Mouse (Mus musculus) cortical plate, adult 2 months (tissue): ENCODE data around the gene Smim14. TPM values are rescaled to one million over a fixed set of nuclear protein-coding genes. Genes with fewer than 3 reads are reported as not detected.
A peak's percentile ranks its signal among the peaks of the same experiment; 100 is the strongest.

ENCODE experiments used
- H3K27ac ChIP-seq: fragments of 200-500 bp; 2 replicates; pipeline ENCODE4 v1.5.1; 2012; ENCODE audit warnings: low read length, control low read depth, inconsistent platforms; ENCODE audit not compliant: insufficient read depth
- H3K4me1 ChIP-seq: fragments of 200-500 bp; 2 replicates; pipeline ENCODE4 v1.6.1; 2011; ENCODE audit warnings: low read length; ENCODE audit not compliant: control insufficient read depth, insufficient read depth
- H3K4me3 ChIP-seq: fragments of 200-500 bp; 2 replicates; pipeline ENCODE4 v1.5.1; 2011; ENCODE audit warnings: mild to moderate bottlenecking, low read length, control low read depth; ENCODE audit not compliant: insufficient read depth
- CTCF ChIP-seq: fragments of 200-500 bp; IDR thresholded peaks from 2 replicates; pipeline ENCODE4 v1.5.1; 2011; ENCODE audit warnings: mild to moderate bottlenecking, control low read depth, low read length; ENCODE audit not compliant: insufficient read depth; ENCODE audit errors: extremely low read depth
- POLR2A ChIP-seq: fragments of 200-500 bp; IDR thresholded peaks from 2 replicates; pipeline ENCODE4 v1.6.1; 2011; ENCODE audit warnings: mild to moderate bottlenecking, low read length, control low read depth; ENCODE audit not compliant: insufficient read depth; ENCODE audit errors: extremely low read depth
- polyA plus RNA-seq: library from polyadenylated mRNA; depleted of rRNA; stranded (reverse); fragments of >200 nt; gene quantifications from 2 replicates; pipeline ENCODE4 v1.2.3, GENCODE M21; 2012

Gene Smim14
- polyA plus RNA-seq, 1 experiment = 154 TPM

DNA sequence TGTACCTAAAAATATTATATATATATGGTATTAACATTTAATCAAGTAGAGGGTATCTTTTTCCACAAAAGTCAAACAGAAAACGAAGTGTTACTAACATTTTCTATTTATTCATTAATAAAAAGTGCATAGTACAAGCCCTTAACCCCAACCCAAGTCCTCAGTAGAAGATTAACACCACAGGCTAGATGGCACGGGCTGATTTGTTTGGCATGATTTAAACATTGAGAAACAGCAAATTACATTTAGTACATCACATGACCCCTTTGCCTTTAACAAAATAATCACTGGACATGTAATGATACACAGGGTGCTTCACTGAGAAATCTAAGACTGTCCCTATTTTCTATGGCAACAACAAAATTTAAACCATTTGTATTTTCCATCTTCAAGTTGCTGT is 90.2 kb downstream of the Smim14 start:
- no peak overlapping the region for H3K4me3 ChIP-seq
- H3K27ac ChIP-seq = no peak overlapping the region
- TF ChIP-seq CTCF (no peak), POLR2A (no peak)
- no peaks in the 10 kb centered on the region for H3K4me1 ChIP-seq

DNA sequence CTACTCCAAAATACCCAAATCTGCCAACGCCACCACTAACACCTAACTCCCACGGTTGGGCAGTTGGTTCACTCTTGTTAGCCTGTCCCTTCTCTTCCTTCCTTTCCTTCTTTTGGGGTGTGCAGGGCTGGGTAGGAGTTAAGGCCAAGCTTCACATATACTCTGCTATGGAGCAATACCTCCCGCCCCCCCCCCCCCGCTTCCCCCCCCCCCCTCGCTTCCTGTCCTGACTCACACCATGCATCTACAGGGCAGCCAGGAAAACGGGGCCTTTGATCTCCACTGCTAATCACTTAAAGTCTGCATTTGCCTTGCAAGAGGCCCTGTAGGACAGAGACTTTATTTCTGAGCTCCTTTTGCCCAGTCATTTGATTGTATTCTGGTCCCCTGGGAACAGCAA is 92.0 kb downstream of the Smim14 start:
- no peak overlapping the region for H3K4me3 ChIP-seq
- no peak for TF ChIP-seq CTCF
- TF ChIP-seq POLR2A = no peak
- no peak overlapping the region for H3K27ac ChIP-seq
- no peaks in the 10 kb centered on the region for H3K4me1 ChIP-seq

DNA sequence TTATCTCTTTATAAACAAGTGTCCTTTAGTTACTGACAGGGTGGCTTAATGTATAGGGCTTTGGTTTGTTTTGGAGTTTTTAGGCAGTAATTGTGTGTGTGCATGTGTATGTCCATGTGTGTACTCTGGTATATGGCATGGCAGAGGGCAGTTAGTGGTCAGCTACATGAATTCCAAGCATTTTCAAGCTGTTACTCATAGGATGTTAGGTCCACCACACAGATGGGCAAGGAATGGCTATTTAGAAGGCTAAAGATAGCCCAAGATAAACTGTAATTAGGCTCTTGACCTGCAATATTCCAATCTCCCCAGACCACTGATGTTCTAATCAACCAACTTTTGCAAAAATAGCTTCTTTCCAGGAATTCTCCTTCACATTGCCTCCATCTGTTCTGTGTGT is 98.9 kb downstream of the Smim14 start:
- no peak overlapping the region for H3K4me3 ChIP-seq
- no peaks in the 10 kb centered on the region; the same call in 1 of the 2 replicates for H3K4me1 ChIP-seq
- TF ChIP-seq POLR2A (no peak), CTCF (no peak)
- no peak overlapping the region for H3K27ac ChIP-seq

DNA sequence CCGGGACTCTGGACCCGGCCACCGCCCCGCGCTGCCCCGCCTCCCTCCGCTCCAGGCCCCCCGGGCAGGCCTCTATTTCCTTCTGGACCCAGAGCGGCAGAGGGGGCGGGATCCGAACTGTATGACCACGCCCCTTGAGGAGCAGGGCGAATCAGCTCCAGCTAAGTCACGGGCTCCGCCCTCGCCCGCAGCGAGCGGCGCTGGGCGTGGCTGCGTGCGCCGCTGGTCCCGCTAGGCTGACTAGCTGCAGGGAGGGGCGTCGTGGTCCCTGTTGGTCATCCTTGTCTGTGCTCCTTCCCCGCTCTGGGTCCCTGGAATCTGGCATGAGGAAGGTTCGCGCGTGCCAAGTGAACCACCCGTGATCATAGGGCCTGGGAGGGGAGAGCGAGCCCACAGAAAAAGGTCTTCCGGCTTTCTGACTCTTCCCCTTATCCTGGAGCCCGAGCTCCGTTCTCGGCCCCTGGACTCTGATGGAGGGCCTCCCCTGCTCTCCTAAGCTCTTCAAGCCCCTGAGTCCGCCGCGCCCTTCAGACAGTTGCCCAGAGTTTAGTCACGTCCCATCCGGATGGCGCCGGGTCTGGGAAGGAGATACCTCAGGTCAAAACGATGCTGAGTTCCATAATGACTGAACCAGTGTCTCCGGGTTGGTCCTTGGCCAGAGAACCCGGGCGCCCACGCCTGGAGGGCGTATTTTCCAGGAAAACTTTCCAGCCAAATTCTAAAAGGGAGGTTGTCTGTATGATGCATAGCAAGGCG is 101.0 kb downstream of the Smim14 start, which contains the start of gene Ugdh:
Ugdh (minus strand) TSS at position 144 of the 756 bp plus-strand sequence.
- Histone ChIP-seq H3K4me1 (no peaks in the 10 kb centered on the region; the same call in 1 of the 2 replicates), H3K27ac (peak within 1 kb of the TSS; percentile 67), H3K4me3 (peak within 1 kb of the TSS; percentile 64)
- TF ChIP-seq CTCF (no peak), POLR2A (peak; percentile 95)

DNA sequence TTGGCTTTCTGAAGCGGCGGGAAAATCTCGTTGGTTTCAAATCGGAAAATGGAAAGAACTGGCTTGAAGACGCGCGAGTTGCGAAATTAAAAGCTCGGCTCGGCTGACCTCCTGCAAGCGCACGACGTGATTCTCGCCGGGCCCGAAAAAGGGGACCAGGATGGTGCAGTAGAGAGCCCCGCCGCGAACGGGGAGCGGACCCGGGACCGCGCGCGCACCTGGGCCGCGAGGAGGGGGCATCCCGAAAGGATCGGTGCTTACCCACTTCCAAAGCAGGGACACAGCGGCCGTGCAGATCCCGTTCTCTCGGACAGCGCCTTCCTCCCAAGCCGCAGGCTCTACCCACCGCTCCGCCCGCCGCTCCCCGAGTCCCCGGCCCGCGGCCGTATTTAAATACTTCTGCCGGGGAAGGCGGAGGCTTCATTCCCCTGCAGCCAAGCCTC is 101.6 kb downstream of the Smim14 start:
- Histone ChIP-seq H3K4me3 (peak overlapping the region; percentile 64), H3K4me1 (no peaks in the 10 kb centered on the region; the same call in 1 of the 2 replicates), H3K27ac (no peak overlapping the region; the same call in 1 of the 2 replicates)
- TF ChIP-seq POLR2A (no peak), CTCF (no peak)

DNA sequence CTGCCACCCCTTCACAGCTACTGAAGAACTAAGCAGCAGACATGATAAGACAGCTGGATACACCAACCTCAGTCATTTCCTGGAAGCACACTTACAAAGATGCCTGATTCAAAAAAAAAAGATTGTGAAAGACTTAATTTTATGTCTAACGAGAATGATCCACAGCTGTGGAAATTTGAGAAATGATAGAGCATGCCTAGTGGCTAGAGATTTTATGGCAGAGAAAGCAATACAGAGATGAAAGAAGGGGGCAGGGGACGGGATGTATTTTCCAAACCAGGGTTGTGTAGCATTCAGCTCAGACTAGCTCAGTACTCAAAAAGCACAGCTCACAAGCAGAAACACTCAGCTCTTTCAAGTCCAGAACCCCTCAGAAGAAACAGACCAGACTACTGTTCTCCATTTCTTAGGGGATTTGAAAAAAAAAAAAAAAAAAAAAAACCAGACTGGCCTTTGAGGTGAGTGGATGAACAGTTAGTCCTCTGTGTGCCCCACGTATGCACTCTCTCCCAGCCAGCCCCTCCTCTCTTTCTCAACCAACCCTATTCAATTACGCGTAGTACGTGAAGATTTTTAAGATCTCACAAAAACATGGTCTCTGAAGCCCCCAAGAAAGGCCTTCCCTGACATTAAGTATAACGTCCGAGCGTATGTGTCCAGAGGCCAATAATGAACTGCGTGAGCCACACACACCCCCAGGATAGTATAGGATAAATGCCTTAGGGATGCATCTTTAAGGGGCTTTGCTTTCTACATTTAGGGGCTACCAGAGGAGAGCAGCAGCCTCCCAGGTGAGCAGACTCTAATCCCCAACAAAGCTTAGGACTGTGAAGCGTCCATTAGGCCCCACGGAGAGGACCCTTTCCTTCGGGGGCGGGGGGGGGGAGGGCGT is 102.3 kb downstream of the Smim14 start:
- Histone ChIP-seq H3K27ac (peak overlapping the region; percentile 35; the same call in 1 of the 2 replicates), H3K4me1 (no peaks in the 10 kb centered on the region; the same call in 1 of the 2 replicates), H3K4me3 (peak overlapping the region; percentile 64)
- TF ChIP-seq POLR2A = no peak
- no peak for TF ChIP-seq CTCF

DNA sequence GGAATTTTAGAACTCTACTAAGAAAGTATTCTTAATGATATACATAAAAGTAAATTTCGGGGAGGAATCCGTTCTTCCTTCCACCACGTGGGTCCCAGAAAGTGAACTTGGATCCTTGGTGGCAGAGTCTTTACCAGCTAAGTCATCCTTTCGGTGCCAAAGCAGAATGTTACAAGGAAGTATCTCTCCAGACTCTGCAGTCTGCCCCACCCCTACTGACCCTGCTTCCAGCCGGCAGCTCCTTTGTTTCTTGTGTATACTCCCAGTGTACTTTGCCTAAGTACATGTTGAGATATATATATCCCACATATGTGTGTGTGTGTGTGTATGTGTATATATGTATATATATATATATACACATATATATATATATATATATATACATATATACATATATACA is 107.5 kb downstream of the Smim14 start:
- Histone ChIP-seq H3K4me3 (no peak overlapping the region), H3K27ac (no peak overlapping the region), H3K4me1 (no peaks in the 10 kb centered on the region; the same call in 1 of the 2 replicates)
- no peak for TF ChIP-seq POLR2A
- TF ChIP-seq CTCF = no peak

DNA sequence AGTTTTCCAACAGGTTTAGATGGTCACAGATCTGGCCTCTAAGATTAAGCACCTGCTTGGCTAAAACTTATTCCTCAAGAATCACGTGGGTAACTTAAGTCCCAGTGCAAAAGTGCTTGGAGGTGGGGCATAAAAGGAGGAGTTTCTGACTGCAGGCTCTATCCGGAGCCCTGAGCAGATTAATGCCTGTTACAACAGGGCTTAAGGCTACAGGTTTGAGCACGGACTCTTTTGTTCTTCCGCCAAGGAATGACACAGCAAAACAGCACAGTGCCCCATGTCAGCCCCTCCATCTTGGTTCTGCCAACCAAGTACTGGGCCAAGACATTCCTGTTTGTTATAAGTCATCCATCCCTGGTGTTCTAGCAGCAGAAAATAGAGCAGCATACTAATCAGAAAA is 108.7 kb downstream of the Smim14 start:
- H3K4me3 ChIP-seq = no peak overlapping the region
- TF ChIP-seq POLR2A (no peak), CTCF (no peak)
- H3K4me1 ChIP-seq = no peaks in the 10 kb centered on the region
- H3K27ac ChIP-seq = no peak overlapping the region

DNA sequence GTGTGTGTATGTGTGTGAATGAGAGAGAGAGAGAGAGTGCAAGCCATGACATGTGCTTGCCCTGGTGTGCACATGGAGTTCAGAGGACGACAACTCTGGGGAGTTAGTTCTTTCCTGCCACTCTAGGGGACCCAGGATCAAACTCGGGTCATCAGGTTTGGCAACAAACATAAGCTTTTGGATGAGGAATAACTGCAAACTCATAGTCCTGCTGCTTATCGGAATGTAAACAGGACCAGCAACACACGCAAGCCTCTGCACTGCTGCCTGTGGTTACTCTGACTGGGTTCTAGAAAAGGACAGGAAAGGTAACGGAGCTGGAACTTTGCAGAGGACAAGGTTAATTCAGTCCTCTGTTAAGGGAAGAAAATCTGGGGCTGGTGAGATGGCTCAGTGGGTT is 111.7 kb downstream of the Smim14 start:
- no peak overlapping the region for H3K4me3 ChIP-seq
- TF ChIP-seq CTCF (no peak), POLR2A (no peak)
- no peak overlapping the region for H3K27ac ChIP-seq
- H3K4me1 ChIP-seq = no peaks in the 10 kb centered on the region
